Mouse (Mus musculus) layer of hippocampus, adult 8-10 months (tissue): Measurements from ENCODE around the gene Mrpl24. TPM values are rescaled to one million over a fixed set of nuclear protein-coding genes. Genes with fewer than 3 reads are reported as not detected.
"Not testable (repeated sequence)": the region's sequence is repeated elsewhere in the genome, so short reads cannot be mapped to it uniquely, and the experiment has no call there.

Experiments used
- DNase-seq, 2 experiments: peaks; one replicate each; pipeline ENCODE4 v3.0.0; 2022; ENCODE audit warnings: low spot score in 2 of 2
- total RNA-seq, 4 experiments: library from RNA; stranded (reverse); gene quantifications; 2 replicates each; pipeline ENCODE4 v1.2.4; 2022

Mrpl24 gene
- total RNA-seq: 10 to 100 TPM; 58.6 to 59.7 (median 59.5) TPM

DNA sequence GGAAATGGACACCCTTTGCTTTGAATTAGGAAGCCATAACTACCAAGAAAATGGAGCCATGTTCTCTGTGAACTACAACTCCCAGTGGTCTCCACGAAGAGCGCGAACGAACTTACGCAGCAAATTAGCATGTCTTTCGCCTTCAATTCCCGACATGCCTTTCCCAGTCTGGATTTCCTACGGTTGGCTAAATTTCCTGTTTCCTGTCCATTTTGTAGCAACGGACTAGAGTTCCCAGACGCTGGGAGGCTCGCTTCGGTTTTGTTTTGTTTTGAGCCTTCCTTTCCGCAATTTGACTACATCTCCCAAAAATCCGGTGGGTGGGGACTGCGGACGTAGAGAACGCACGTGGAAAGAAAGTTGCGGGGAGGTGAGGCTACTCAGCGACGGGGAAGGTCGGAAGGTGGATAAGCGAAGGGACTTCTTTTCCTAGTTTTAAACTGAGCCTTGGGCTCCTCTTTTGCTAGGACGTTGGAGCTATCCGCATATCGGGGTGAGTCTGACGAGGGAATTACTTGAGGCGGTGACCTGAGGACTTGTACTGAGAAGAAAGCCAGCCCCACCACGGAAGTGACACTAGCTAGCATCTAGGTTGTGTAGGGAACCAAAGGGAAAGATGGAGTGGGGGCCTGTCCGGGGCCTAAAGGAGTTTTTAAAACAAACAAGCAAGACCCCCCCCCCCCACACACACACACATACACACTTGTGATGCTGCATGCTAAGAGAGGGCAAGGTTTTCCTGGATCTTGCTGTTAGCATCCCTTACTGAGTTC, at the start of gene Mrpl24:
Gene Mrpl24, plus strand, starts transcription at position 171 of the 773 bp plus-strand sequence.
- peak; percentile 88 to 93 for DNase-seq

DNA sequence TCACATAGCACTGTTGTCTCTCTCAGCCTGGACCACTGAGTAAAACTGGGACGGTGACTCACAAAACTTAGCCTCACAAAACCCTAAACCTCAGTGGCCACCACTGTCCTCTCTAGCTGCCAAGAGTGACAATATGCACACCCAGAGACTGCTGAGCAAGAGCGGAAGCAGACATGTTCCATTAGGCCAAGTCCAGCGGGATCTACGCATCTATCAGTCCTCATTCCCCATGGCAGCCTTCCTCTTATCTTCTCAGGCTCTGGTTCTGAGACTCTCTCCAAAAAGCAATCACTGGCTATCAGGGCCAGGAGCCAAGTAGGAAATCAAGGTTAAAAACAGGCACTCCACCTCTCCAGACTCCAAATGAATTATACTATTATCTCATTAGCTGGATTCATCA, 41.6 kb upstream of the Mrpl24 start:
- no peak for DNase-seq

DNA sequence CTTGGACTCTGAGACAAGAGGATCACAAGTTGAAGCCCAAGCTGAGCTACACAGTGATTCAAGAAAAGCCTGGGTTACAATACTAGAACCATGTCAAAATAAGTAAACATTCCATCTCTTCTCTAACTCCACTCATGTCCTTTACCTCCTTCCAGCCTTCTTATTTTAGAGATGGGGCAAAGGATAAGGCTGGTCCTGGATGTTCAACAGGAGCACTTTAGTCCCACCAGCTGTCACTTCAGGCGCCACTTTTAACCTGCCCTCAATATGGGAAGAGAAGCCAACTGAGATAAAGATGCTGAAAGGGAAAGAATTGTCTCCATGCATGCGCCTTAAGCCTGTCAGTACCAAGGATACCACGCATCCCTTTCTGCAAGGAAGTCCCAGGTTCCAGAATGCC, 35.0 kb upstream of the Mrpl24 start:
- no peak for DNase-seq

DNA sequence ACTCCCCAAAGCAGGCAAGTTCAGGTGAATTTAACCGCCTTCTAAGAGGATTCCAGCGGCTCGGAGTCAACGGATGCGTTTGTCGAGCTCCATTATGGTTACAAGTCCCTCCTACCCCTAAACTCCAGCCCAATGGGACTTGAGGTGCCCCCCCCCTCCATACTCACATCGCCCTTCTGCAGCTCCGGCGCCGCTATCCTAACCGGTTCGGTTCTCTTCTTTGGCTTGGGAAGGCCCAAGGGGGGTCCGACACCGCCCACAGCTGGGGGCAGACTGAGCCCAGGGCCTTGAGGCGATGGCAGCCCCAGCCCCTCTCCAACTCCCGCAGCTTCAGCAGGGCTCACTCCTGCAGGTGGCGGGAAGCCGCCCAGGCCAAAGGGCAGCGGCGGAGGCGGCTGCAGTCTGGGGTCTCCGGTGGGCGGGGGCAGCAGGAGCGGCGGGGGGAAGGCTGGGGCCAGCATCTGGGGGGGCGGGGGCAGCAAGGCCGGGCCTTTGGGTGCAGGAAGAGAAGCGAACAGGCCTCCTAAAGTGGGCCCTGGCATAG, 34.5 kb upstream of the Mrpl24 start:
- DNase-seq: peak; percentile 33 to 44

DNA sequence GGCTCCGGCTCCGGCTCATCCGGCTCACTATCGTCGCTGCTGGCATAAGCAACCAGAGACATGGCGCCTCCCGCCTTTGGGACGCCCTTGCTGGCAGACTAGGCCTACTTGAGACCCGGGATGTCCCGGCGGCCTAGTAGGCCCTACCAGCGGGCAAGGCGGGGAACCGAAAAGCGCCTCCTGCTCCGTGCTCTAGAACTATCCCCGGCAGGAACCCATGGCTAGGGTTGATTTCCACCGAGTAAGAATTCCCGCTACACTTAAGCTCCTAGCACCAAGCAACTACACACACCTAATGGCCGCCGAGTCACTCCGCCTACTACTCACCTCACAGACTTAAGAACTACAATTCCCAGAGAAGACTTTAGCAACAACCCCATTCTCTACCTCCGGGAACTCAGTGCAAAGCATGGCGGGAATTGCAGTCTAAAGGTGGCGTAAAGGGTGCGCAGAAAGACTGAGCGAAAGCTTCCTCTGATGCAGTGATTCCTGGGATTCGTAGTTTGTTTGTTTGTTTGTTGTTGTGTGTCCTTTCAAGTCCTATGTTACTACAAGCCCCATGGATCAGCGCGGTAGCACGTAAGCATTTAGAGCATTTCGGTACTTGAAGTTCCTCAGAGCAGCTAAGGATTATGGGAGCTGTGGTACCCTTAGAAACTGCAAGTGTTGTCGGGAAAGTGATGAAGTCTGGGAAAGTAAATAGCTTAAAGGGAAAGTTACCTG, 33.9 kb upstream of the Mrpl24 start, which contains the start of gene Prcc:
Gene Prcc, minus strand, starts transcription at position 328 of the 723 bp plus-strand sequence.
- DNase-seq: peak; percentile 95 to 99

DNA sequence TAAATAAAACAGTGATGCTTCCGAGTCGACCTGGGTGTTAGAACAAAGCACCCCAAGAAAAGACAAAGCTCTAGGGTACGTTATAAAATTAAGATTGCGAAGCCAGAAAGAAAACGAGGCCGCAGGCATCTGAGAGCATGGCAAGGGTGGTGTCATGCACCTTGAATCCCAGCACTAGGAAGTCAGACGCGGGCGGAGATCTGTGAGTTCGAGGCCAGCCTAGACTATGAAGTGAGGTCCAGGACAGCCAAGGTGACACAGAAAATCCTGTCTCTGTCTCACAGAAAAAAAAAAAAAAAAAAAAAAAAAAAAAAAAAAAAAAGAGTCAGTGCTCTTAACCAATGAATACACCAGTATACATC, 33.3 kb upstream of the Mrpl24 start:
- no peak for DNase-seq

DNA sequence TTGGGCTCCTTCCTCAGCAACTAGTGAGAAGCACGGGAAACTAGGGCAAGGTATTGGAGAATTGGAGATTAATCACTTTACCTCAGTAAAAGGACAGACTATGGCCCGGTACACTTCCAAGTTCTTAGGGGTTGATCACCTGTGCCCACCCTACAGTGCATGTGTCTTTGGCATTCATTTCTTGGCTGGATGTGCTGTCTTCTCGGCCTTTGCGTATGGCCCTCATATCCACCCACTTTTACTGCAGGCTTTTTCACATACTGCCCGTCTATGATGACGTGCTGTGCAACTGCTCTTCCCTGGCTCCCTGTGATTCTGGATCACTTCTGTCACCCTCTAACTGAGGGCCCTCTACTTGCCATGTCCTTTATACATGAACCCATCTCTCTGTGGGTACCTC, 32.9 kb upstream of the Mrpl24 start:
- no peak for DNase-seq

DNA sequence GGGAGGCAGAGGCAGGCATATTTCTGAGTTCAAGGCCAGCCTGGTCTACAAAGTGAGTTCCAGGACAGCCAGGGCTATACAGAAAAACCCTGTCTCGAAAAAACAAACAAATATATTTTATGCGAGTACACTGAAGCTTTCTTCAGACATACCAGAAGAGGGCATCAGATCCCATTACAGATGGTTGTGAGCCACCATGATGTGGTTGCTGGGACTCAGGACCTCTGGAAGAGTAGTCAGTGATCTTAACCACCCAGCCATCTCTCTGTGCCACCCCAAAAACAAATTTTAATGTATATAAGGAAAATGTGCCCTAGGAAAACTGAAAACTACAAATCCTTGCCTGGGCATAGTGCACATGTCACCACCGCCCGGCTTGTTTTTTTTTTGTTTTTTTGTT, 31.9 kb upstream of the Mrpl24 start:
- DNase-seq: not testable (repeated sequence)

DNA sequence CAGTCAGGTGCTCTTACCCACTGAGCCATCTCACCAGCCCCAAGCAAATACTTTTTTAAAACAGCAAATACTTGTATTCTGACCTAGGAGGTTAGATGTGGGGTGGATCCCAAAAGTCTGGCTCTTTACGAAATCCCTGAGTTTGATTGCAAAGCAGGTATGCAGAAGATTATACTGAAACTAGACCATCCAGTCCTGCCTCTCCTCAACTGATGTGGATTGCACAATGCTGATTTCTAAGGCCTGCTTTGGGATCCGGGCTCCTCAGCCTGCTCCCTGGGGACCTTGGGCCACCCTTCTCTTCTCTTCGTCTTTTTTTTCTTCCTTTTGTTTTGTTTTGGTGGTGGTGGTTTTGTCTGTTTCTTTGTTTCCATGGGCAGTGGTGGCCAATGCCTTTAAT, 27.8 kb upstream of the Mrpl24 start:
- DNase-seq: no peak

DNA sequence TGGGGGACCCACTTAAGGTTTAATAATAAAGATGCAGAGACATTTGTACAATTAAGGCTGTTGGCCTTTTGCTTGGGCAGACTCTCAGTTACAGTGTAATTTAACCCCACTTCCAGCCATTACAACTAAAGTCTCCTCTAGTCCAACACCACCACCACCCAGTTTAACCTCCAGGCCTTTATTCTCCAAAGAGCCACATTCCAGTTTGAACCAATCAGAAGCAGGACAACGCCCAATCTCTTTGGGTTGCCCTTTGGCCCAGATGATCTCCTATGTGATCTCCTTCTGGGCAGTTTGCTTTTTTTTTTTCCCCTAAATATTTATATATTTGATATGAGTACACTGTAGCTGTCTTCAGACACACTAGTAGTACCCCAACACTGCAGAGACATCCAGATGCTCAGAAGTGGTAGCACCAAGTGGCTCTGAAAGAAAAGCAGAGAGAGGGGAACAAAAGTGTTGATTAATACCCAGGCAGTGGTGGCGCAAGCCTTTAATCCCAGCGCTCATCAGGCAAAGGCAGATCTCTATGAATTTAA, 25.9 kb upstream of the Mrpl24 start:
- no peak for DNase-seq

DNA sequence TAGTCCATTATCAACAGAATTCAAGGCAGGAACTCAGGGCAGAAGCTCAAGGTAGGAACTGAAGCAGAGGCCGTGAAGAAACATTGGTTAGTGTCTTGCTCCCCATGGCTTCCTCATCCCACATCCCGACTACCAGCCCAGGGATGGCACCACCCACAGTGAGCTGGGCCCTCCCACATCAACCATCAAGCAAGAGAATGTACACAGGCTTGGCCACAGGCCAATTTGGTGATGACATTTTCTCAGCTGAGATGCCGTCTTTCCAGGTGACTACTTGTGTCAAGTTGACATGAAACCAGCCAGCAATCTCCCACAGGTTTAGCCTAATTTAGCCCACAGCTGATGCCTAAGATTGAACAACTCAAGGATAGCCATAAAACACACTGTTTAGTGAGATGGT, 20.0 kb upstream of the Mrpl24 start:
- no peak for DNase-seq

DNA sequence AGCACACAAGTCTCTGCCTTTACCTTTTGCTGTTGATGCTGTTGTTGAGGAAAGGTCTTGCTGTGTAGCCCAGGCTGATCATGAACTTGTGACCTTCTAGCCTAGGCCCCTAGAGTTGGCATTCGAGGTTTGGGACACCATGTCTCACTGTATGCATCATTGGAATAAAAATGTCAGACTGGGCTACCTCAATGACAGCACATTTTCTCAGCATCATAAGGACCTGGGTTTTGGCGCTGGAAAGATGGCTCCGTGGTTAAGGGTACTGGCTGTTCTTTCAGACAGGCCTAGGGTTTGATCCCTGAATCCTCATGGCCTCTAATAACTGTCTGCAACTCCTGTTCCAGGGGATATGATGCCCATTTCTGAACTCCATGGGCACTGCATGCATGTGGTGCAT, 19.5 kb upstream of the Mrpl24 start:
- no peak for DNase-seq

DNA sequence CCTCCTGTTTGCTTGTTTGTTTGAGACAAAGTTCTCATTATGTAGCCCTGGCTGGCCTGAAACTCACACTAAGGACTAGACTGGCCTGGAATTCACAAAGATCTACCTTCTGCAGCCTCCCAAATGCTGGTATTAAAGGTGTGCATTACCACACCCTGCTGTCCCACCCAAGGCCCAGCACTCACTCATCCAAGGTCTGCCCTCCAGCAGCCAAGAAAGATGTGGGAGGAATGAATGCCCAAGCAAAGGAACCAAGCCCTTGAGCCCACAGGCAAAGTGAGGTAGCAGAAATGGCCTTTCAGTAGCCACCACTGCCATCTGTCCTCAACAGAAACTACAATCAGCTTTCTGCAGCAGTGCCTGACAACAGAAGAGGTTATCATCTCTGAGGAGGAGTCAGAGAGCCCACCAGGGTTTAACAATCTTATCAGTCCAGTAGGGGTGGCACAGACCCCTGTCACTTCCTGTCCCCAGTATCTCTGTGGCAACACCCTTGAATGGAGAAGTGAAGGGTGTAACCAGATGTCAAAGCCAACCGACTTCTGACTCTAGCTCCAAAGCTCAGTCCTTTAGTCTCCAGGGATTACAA, 18.2 kb upstream of the Mrpl24 start:
- DNase-seq: no peak

DNA sequence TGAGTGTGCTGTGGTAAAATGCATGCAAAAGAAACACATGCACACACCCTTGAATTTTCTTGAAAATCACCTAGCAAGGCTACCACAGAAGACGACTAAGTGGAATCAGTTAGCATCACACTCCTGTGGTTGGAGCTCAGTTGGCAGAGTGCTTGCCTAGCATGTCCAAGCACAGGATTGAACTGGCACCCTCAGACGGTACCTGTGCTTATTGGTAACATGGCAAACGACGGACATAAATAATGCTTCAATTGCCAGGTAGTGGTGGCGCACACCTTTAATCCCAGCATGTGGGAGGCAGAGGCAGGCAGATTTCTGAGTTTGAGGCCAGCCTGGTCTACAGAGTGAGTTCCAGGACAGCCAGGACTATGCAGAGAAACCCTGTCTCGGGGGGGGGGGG, 17.3 kb upstream of the Mrpl24 start:
- DNase-seq: not testable (repeated sequence)

DNA sequence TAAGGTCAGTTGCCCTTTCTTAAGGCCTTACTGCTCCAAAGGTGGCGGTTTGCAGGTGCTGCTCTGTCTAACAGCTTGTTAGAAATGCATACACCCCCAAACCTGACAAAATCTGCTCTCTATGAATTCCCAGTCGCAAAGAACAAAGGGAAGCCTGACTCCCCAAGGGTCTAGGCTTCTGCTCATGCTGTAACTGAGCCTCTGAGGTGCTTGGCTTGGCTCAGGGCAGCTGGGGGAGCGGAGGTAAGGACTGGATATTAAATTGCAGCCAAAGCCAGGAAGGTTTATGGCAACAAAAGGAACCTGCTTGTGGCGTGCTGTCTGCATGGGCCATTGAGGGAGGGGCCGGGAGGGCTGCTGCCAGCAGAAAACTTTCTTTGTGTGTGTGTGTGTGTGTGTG, 15.5 kb upstream of the Mrpl24 start:
- DNase-seq: no peak

DNA sequence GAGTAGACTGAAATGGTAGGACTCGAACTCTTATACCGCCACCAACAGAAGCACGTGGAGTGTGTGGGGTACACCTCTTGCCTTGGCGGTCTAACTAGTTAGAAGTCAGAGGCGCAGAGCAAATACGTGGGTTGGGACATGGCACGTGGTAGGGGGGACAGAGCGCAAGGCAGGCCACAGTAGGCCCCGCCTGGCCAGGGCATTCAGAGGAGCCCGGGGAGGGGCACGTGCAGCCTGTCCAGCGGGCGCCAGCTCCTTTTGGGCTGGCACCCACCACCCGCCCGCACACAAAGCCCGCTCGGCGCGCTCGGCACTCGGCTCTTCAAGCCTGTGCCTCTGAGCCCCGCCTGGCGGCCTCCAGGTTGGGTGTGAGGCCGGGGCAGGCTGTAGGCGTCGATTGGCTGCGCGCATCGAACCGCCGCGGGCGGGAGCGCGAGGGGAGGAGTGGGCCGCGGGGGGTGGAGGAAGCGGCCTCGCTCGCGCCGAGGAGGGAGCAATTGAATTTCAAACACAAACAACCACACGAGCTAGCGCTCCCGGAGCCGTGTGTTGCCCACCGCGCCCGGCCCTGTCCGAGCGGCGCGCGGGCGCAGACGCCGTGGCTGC, 13.3 kb upstream of the Mrpl24 start, which contains the start of gene Hdgf:
Gene Hdgf, plus strand, starts transcription at position 442 of the 606 bp plus-strand sequence.
- peak; percentile 90 to 92 for DNase-seq

DNA sequence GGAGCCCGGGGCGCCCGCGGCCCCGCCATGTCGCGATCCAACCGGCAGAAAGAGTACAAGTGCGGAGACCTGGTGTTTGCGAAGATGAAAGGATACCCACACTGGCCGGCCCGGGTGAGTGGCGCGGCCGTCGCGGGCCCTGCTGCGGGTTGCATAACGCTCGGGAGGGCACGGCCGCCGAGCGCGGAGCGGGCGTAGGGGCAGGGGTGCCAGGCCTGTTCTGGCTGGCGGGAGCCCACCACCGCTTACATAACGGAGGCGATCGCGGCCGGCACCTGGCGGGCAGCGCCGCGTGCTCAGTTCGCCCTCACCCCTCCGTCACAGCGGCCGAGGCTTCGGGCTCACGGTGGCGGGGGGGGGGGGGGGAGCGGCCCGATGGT, 12.7 kb upstream of the Mrpl24 start:
- DNase-seq: peak in 1 of 2 experiments; percentile 45

DNA sequence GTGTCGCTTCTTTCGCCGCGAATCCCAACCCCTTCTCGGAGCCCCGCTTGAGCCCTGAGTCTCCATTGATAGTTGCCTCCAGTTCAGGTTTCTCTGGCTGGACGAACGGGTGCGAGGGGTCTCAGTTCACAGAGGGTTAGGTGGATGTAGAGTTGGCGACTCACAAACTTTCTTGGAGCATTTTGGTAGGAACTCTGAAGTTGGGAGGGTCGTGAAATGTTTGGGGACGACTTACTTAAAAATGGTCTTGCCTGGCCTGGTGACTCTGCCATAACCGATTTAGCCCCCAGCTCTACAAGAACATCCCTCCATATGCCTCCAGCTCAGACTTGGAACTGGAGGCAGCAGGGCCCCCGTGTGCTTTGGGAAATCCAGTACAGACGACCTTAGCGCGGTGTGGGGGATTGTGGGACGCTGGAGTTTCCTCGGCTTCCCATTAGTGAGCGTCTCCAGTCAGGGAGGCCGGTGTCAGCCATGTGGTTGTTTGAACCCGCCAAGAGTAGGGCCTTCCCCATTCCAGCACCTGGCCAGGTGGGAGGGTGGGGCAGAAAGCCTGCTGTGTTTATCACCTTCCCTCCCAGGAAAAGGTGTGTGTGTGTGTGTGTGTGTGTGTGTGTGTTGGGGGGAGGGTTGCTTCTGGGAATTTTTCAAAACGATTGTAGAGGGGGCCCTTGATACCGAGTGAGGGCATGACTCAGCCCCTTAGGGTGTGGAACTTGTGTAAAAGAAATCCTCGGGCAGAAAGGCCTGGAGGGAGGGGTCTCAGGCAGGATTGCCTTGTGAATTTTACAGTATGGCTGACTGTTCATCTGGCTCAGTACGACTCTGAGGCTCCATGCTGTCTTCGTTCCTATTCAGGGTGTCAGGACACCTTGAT, 12.1 kb upstream of the Mrpl24 start:
- no peak for DNase-seq

DNA sequence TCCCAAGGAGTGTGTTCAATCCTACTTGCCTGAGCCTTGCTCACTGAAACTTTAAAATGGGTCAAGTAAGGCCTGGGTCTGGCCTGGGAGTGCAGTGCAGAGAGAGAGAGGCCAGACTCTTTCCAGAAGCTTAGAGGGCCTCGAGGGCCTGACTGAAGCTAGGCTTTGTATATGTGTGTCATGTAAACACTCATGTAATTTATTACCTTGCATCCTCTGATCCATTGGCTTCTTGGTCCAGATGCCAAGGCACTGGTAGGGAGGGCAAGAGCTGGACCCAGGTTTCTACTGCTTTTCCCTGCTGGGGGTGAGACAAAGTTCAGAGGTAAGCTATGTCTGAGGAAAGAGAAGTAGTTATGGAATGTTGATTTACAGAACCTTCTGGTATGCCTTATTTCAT, 11.4 kb upstream of the Mrpl24 start:
- DNase-seq: no peak

DNA sequence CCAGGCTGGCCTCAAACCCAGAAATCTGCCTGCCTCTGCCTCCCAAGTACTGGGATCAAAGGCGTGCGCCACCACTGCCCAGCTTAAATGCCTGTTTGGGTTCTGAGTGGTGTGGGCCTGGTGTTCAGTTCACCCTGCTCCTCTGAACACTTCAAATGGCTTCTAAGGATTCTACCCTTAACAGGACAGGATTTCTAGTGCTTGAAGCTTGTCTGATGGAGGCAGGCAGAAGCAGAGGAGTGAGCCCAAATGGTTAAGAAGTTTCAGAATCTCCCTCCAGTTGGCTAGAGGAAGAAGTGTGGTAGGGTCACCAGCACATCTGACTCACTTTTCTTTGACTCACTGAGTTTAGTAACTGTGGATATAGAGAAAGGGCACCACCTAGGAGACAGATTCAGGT, 9.9 kb upstream of the Mrpl24 start:
- DNase-seq: no peak
